Mouse (Mus musculus): ENCODE measurements around the gene Fthl17e.
"Not testable (repeated sequence)": the region's sequence is repeated elsewhere in the genome, so short reads cannot be mapped to it uniquely, and the experiment has no call there.

The Fthl17e gene

GRCm38 (mm10) chrX:9033193-9033592, at the start of gene Fthl17e:
Gene Fthl17e (plus strand): TSS chrX:9033493.
- not testable (repeated sequence) for ATAC-seq (ENCODE audit: insufficient number of reproducible peaks, low FRiP score, low TSS enrichment)

DNA sequence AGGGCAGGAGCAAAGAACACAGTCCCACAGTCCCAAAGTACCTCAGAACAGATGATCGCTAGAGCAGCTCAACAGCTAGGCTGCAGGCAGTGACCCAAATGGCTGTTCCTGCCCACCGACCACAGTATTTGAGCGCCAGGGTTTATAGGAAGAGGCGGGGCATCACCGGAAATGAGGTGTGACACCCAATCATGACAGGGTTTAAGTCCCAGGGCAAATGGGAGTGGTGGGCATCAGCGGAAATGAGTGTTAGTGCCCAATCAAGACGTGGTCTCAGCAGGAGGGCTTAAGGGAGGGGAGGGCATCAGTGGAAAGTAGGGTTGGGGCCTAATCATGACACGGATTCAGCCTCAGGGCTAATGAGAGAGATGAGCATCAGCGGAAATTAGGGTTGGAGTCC, 46.6 kb upstream of the Fthl17e start, which contains the start of gene Fthl17d:
Gene Fthl17d (minus strand): TSS at position 101 of the 400 bp plus-strand sequence.
- not testable (repeated sequence) for ATAC-seq (ENCODE audit: insufficient number of reproducible peaks, low FRiP score, low TSS enrichment)

- ATAC-seq (ENCODE audit: insufficient number of reproducible peaks, low FRiP score, low TSS enrichment): no peak
Observed at GRCm38 (mm10) chrX:9016079-9016478, 17.2 kb upstream of the Fthl17e start.

DNA sequence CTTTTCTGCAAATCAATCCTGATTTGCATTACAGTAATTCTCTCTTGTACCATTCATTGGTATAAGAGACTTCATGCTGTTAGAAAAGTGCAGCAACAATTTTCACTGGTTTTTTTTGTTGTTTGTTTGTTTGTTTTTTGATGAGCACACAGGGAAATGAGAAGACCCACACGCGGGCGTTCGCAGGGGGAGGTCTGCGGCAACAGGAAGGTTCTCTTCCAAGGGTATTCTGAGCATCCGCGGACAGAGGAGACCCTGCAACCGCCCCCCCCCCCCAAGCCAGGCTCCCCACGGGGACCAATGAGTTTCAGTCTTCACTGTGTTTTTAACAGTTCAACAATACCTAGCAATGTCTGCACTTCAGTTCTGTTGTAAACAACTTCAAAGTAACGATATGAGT, 13.8 kb upstream of the Fthl17e start:
- no peak for ATAC-seq (ENCODE audit: insufficient number of reproducible peaks, low FRiP score, low TSS enrichment)

DNA sequence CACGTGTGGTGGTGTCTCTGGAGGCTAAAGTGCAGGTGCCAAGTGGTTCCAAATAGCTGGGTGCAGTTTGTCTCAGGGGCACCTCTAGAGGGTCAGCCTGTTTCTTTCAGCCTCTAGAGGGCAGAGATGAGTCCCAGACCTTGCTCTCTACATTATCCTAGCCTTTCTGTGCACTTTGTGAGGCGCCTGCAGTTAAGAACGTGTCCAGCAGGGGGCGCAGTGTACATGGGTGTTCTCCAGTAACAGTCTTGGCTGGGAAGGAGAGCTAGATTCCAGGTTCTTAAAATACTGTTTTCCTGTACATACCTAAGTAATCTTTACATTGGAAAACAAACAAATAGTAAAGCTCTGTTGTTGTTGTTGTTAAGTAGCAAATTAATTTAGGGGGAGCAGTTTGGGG, 8.3 kb downstream of the Fthl17e start:
- ATAC-seq (ENCODE audit: insufficient number of reproducible peaks, low FRiP score, low TSS enrichment): not testable (repeated sequence)

GRCm38 (mm10) chrX:9060952-9061351, 27.7 kb downstream of the Fthl17e start:
- ATAC-seq (ENCODE audit: insufficient number of reproducible peaks, low FRiP score, low TSS enrichment): not testable (repeated sequence)

- ATAC-seq (ENCODE audit: insufficient number of reproducible peaks, low FRiP score, low TSS enrichment): no peak
Observed at GRCm38 (mm10) chrX:9062101-9062500, 28.8 kb downstream of the Fthl17e start.

DNA sequence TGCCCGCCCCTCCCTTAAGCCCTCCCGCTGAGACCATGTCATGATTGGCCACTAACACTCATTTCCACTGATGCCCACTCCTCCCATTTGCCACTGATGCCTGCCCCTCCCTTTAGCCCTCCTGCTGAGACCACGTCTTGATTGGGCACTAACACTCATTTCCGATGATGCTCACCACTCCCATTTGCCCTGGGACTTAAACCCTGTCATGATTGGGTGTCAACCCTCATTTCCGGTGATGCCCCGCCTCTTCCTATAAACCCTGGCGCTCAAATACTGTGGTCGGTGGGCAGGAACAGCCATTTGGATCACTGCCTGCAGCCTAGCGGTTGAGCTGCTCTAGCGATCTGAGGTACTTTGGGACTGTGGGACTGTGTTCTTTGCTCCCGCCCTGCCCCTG, 29.4 kb downstream of the Fthl17e start, which contains the start of gene Fthl17f:
Gene Fthl17f (plus strand): TSS at position 301 of the 400 bp plus-strand sequence.
- ATAC-seq (ENCODE audit: insufficient number of reproducible peaks, low FRiP score, low TSS enrichment): not testable (repeated sequence)

DNA sequence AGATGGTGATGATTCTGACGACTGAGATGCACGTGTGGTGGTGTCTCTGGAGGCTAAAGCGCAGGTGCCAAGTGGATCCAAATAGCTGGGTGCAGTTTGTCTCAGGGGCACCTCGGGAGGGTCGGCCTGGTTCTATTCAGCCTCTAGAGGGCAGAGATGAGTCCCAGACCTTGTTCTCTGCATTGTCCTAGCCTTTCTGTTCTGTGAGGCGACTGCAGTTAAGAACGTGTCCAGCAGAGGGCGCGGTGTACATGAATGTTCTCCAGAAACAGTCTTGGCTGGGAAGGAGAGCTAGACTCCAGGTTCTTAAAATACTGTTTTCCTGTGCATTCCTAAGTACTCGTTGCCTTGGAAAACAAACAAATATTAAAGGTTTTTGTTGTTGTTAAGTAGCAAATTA, 44.4 kb downstream of the Fthl17e start:
- ATAC-seq (ENCODE audit: insufficient number of reproducible peaks, low FRiP score, low TSS enrichment): not testable (repeated sequence)
